Mouse (Mus musculus) midbrain, embryonic 13.5 days (tissue): ENCODE results near the gene Gm21650. TPM values are rescaled to one million over a fixed set of nuclear protein-coding genes. Genes with fewer than 3 reads are reported as not detected.
"Not testable (repeated sequence)": the region's sequence is repeated elsewhere in the genome, so short reads cannot be mapped to it uniquely, and the experiment has no call there.

Source experiments
- ATAC-seq: fragments of 200-750 bp; cut with Nextera tagmentation; 2 replicates; pipeline ENCODE4 v1.8.0; 2017; ENCODE audit warnings: mild to moderate bottlenecking, moderate TSS enrichment, moderate library complexity
- H3K27ac ChIP-seq: fragments of 300-500 bp; sonication (generic); 2 replicates; pipeline ENCODE4 v1.5.1; 2015; ENCODE audit warnings: inconsistent platforms, mild to moderate bottlenecking, moderate library complexity
- H3K27me3 ChIP-seq: fragments of 300-500 bp; sonication (generic); 2 replicates; pipeline ENCODE4 v1.6.1; 2015; ENCODE audit warnings: mild to moderate bottlenecking, inconsistent platforms
- H3K36me3 ChIP-seq: fragments of 300-500 bp; sonication (generic); 2 replicates; pipeline ENCODE4 v1.6.1; 2015; ENCODE audit warnings: mild to moderate bottlenecking, inconsistent platforms
- H3K4me1 ChIP-seq: fragments of 300-500 bp; sonication (generic); replicated peaks from 2 replicates; pipeline ENCODE4 v1.6.1; 2015; ENCODE audit warnings: inconsistent platforms
- H3K4me2 ChIP-seq: fragments of 300-500 bp; sonication (generic); replicated peaks from 2 replicates; pipeline ENCODE4 v1.6.1; 2015; ENCODE audit warnings: moderate library complexity, mild to moderate bottlenecking, inconsistent platforms
- H3K4me3 ChIP-seq: fragments of 300-500 bp; sonication (generic); replicated peaks from 2 replicates; pipeline ENCODE4 v1.5.1; 2015; ENCODE audit warnings: mild to moderate bottlenecking, inconsistent platforms
- H3K9ac ChIP-seq: fragments of 300-500 bp; sonication (generic); replicated peaks from 2 replicates; pipeline ENCODE4 v1.6.1; 2015; ENCODE audit warnings: mild to moderate bottlenecking, inconsistent platforms
- H3K9me3 ChIP-seq: fragments of 300-500 bp; sonication (generic); 2 replicates; pipeline ENCODE4 v1.6.1; 2016; ENCODE audit warnings: mild to moderate bottlenecking, inconsistent platforms
- WGBS: fragments of 180-500 bp; shearing (Covaris S2); methylation state at CpG from one replicate; pipeline ENCODE4 v1.1.7; 2015; 5-methylcytosine and 5-hydroxymethylcytosine counted together
- polyA plus RNA-seq: library from polyadenylated mRNA; unstranded; fragments of >200 nt; fragmentation: Nextera tagmentation; extraction: Ambion mirVana; gene quantifications from 2 replicates; pipeline ENCODE4 v1.2.1, GENCODE M21; 2015

The Gm21650 gene
- polyA plus RNA-seq, result not detected in 2 replicates

GRCm38 (mm10) chrY:77692508-77692907 is at the start of gene Gm21650:
Gm21650 (plus strand) TSS chrY:77692808.
- not testable (repeated sequence) for H3K9ac ChIP-seq, H3K4me2 ChIP-seq, H3K4me3 ChIP-seq, H3K4me1 ChIP-seq, H3K27ac ChIP-seq, H3K9me3 ChIP-seq, H3K27me3 ChIP-seq, H3K36me3 ChIP-seq, ATAC-seq
- no CpG with 5 or more reads among the region's 6 CpGs for WGBS
